Mouse (Mus musculus) neural tube, embryonic 13.5 days (tissue): ENCODE data around the gene Gm10401. TPM values are rescaled to one million over a fixed set of nuclear protein-coding genes. Genes with fewer than 3 reads are reported as not detected.
"Not testable (repeated sequence)": the region's sequence is repeated elsewhere in the genome, so short reads cannot be mapped to it uniquely, and the experiment has no call there.

Source experiments
- ATAC-seq: fragments of 200-750 bp; cut with Nextera tagmentation; 2 replicates; pipeline ENCODE4 v1.8.0; 2017; ENCODE audit warnings: low read depth, mild to moderate bottlenecking, moderate TSS enrichment, moderate library complexity
- H3K27ac ChIP-seq: fragments of 300-500 bp; sonication (generic); replicated peaks from 2 replicates; pipeline ENCODE4 v1.5.1; 2015; ENCODE audit warnings: moderate library complexity, mild to moderate bottlenecking, inconsistent platforms
- H3K27me3 ChIP-seq: fragments of 300-500 bp; sonication (generic); 2 replicates; pipeline ENCODE4 v1.6.1; 2015; ENCODE audit warnings: mild to moderate bottlenecking, inconsistent platforms
- H3K36me3 ChIP-seq: fragments of 300-500 bp; sonication (generic); 2 replicates; pipeline ENCODE4 v1.6.1; 2015; ENCODE audit warnings: mild to moderate bottlenecking, inconsistent platforms
- H3K4me1 ChIP-seq: fragments of 300-500 bp; sonication (generic); replicated peaks from 2 replicates; pipeline ENCODE4 v1.6.1; 2015; ENCODE audit warnings: inconsistent platforms
- H3K4me2 ChIP-seq: fragments of 300-500 bp; sonication (generic); 2 replicates; pipeline ENCODE4 v1.6.1; 2015; ENCODE audit warnings: inconsistent platforms, mild to moderate bottlenecking, moderate library complexity
- H3K4me3 ChIP-seq: fragments of 300-500 bp; sonication (generic); 2 replicates; pipeline ENCODE4 v1.5.1; 2015; ENCODE audit warnings: mild to moderate bottlenecking, inconsistent platforms
- H3K9ac ChIP-seq: fragments of 300-500 bp; sonication (generic); 2 replicates; pipeline ENCODE4 v1.6.1; 2015; ENCODE audit warnings: moderate library complexity, mild to moderate bottlenecking, inconsistent platforms
- H3K9me3 ChIP-seq: fragments of 300-500 bp; sonication (generic); 2 replicates; pipeline ENCODE4 v1.6.1; 2016; ENCODE audit warnings: inconsistent platforms
- WGBS: fragments of 180-500 bp; shearing (Covaris S2); methylation state at CpG from one replicate; pipeline ENCODE4 v1.1.7; 2015; 5-methylcytosine and 5-hydroxymethylcytosine counted together
- polyA plus RNA-seq: library from polyadenylated mRNA; unstranded; fragments of >200 nt; fragmentation: Nextera tagmentation; extraction: Ambion mirVana; gene quantifications from 2 replicates; pipeline ENCODE4 v1.2.1, GENCODE M21; 2015

Gm10401 gene
- polyA plus RNA-seq, 1 experiment from 2014 or later, result 32.8 TPM

- WGBS, result 87% methylated on average over 5 of the region's 5 CpGs
These were observed 16.5 kb downstream of the Gm10401 start for GRCm38 (mm10) chr5:115081636-115082035.

GRCm38 (mm10) chr5:115076144-115076901, 21.8 kb downstream of the Gm10401 start:
- no peak for ATAC-seq
- 59% methylated on average over 5 of the region's 5 CpGs for WGBS
- Histone ChIP-seq H3K36me3 (peaks cover 20% of the 10 kb centered on the region), H3K9ac (no peak overlapping the region), H3K4me1 (peaks cover 14% of the 10 kb centered on the region), H3K4me2 (no peak overlapping the region), H3K27ac (no peak overlapping the region), H3K4me3 (no peak overlapping the region), H3K27me3 (no peaks in the 10 kb centered on the region), H3K9me3 (no peaks in the 10 kb centered on the region)

More at GRCm38 (mm10) chr5:115081636-115082035, 16.5 kb downstream of the Gm10401 start:
- H3K4me1 ChIP-seq, result no peaks in the 10 kb centered on the region
- no peak overlapping the region for H3K4me3 ChIP-seq
- no peak for ATAC-seq
- H3K27ac ChIP-seq, result no peak overlapping the region
- H3K9me3 ChIP-seq, result no peaks in the 10 kb centered on the region
- peaks cover 38% of the 10 kb centered on the region for H3K36me3 ChIP-seq
- H3K27me3 ChIP-seq, result no peaks in the 10 kb centered on the region
- H3K4me2 ChIP-seq, result no peak overlapping the region
- no peak overlapping the region for H3K9ac ChIP-seq

- 84% methylated on average over 4 of the region's 4 CpGs for WGBS
- no peak overlapping the region for H3K4me3 ChIP-seq
- peaks cover 17% of the 10 kb centered on the region for H3K4me1 ChIP-seq
- no peak overlapping the region for H3K4me2 ChIP-seq
- H3K9me3 ChIP-seq, result no peaks in the 10 kb centered on the region
- H3K27ac ChIP-seq, result no peak overlapping the region
- no peak overlapping the region for H3K9ac ChIP-seq
- no peak for ATAC-seq
- H3K36me3 ChIP-seq, result peaks cover 20% of the 10 kb centered on the region
- H3K27me3 ChIP-seq, result no peaks in the 10 kb centered on the region
These were observed 23.3 kb downstream of the Gm10401 start for GRCm38 (mm10) chr5:115074749-115075148.

GRCm38 (mm10) chr5:115073306-115073705, 24.8 kb downstream of the Gm10401 start:
- not testable (repeated sequence) for H3K27me3 ChIP-seq, H3K4me3 ChIP-seq, H3K27ac ChIP-seq, H3K9me3 ChIP-seq, ATAC-seq, H3K4me2 ChIP-seq, H3K9ac ChIP-seq
- 12% methylated on average over 8 of the region's 8 CpGs for WGBS
- H3K4me1 ChIP-seq, result peaks cover 17% of the 10 kb centered on the region
- H3K36me3 ChIP-seq, result peaks cover 20% of the 10 kb centered on the region

GRCm38 (mm10) chr5:115072143-115072542, 26.0 kb downstream of the Gm10401 start:
- H3K9me3 ChIP-seq, result no peaks in the 10 kb centered on the region
- H3K4me3 ChIP-seq, result no peak overlapping the region
- H3K9ac ChIP-seq, result no peak overlapping the region
- H3K27me3 ChIP-seq, result no peaks in the 10 kb centered on the region
- peaks cover 20% of the 10 kb centered on the region for H3K36me3 ChIP-seq
- ATAC-seq, result no peak
- no peak overlapping the region for H3K4me2 ChIP-seq
- H3K4me1 ChIP-seq, result peaks cover 17% of the 10 kb centered on the region
- H3K27ac ChIP-seq, result no peak overlapping the region
- WGBS, result 95% methylated on average over 7 of the region's 7 CpGs

- ATAC-seq, result no peak
- no peak overlapping the region for H3K27ac ChIP-seq
- no peak overlapping the region for H3K9ac ChIP-seq
- peaks cover 17% of the 10 kb centered on the region for H3K4me1 ChIP-seq
- 91% methylated on average over 11 of the region's 11 CpGs for WGBS
- H3K36me3 ChIP-seq, result peaks cover 17% of the 10 kb centered on the region
- H3K9me3 ChIP-seq, result no peaks in the 10 kb centered on the region
- H3K4me3 ChIP-seq, result no peak overlapping the region
- no peaks in the 10 kb centered on the region for H3K27me3 ChIP-seq
- no peak overlapping the region for H3K4me2 ChIP-seq
These were observed 26.8 kb downstream of the Gm10401 start for GRCm38 (mm10) chr5:115071096-115071901.

- Histone ChIP-seq H3K27me3 (no peaks in the 10 kb centered on the region), H3K4me1 (peaks cover 17% of the 10 kb centered on the region), H3K4me3 (no peak overlapping the region), H3K36me3 (peaks cover 9% of the 10 kb centered on the region), H3K9me3 (no peaks in the 10 kb centered on the region), H3K4me2 (no peak overlapping the region), H3K27ac (no peak overlapping the region), H3K9ac (no peak overlapping the region)
- WGBS, result 98% methylated on average over 2 of the region's 2 CpGs
- ATAC-seq, result no peak
These were observed 27.6 kb downstream of the Gm10401 start for GRCm38 (mm10) chr5:115070457-115070856.

GRCm38 (mm10) chr5:115069611-115070010, 28.5 kb downstream of the Gm10401 start:
- Histone ChIP-seq H3K4me3 (no peak overlapping the region), H3K9me3 (no peaks in the 10 kb centered on the region), H3K4me2 (no peak overlapping the region), H3K9ac (no peak overlapping the region), H3K4me1 (peaks cover 17% of the 10 kb centered on the region), H3K27me3 (no peaks in the 10 kb centered on the region), H3K27ac (no peak overlapping the region), H3K36me3 (peaks cover under 1% of the 10 kb centered on the region; the same call in 1 of the 2 replicates)
- ATAC-seq, result no peak
- WGBS, result 86% methylated on average over 3 of the region's 3 CpGs

GRCm38 (mm10) chr5:115068671-115069421, 29.2 kb downstream of the Gm10401 start:
- Histone ChIP-seq H3K27me3 (no peaks in the 10 kb centered on the region), H3K4me1 (peaks cover 17% of the 10 kb centered on the region), H3K27ac (no peak overlapping the region), H3K36me3 (no peaks in the 10 kb centered on the region), H3K4me3 (no peak overlapping the region), H3K9ac (no peak overlapping the region), H3K4me2 (no peak overlapping the region), H3K9me3 (no peaks in the 10 kb centered on the region)
- 94% methylated on average over 11 of the region's 11 CpGs for WGBS
- no peak for ATAC-seq

GRCm38 (mm10) chr5:115066245-115066644, 31.9 kb downstream of the Gm10401 start:
- ATAC-seq, result no peak
- Histone ChIP-seq H3K4me3 (no peak overlapping the region), H3K4me1 (peaks cover 3% of the 10 kb centered on the region), H3K9ac (no peak overlapping the region), H3K36me3 (peaks cover 10% of the 10 kb centered on the region; the same call in 1 of the 2 replicates), H3K27me3 (no peaks in the 10 kb centered on the region), H3K27ac (no peak overlapping the region), H3K9me3 (no peaks in the 10 kb centered on the region), H3K4me2 (no peak overlapping the region)
- WGBS, result 87% methylated on average over 4 of the region's 4 CpGs

GRCm38 (mm10) chr5:115063391-115063790, 34.7 kb downstream of the Gm10401 start:
- WGBS, result 89% methylated on average over 7 of the region's 7 CpGs
- H3K36me3 ChIP-seq, result peaks cover 10% of the 10 kb centered on the region; the same call in 1 of the 2 replicates
- no peak overlapping the region for H3K9ac ChIP-seq
- no peak overlapping the region for H3K4me3 ChIP-seq
- no peaks in the 10 kb centered on the region for H3K9me3 ChIP-seq
- no peak overlapping the region for H3K27ac ChIP-seq
- H3K4me1 ChIP-seq, result no peaks in the 10 kb centered on the region; the same call in 1 of the 2 replicates
- no peaks in the 10 kb centered on the region for H3K27me3 ChIP-seq
- ATAC-seq, result no peak
- no peak overlapping the region for H3K4me2 ChIP-seq

- WGBS, result 63% methylated on average over 1 of the region's 1 CpGs
- no peak for ATAC-seq
- H3K9me3 ChIP-seq, result no peaks in the 10 kb centered on the region
- no peak overlapping the region for H3K9ac ChIP-seq
- no peak overlapping the region for H3K4me3 ChIP-seq
- no peaks in the 10 kb centered on the region; the same call in 1 of the 2 replicates for H3K4me1 ChIP-seq
- peaks cover 10% of the 10 kb centered on the region; the same call in 1 of the 2 replicates for H3K36me3 ChIP-seq
- no peak overlapping the region for H3K4me2 ChIP-seq
- no peak overlapping the region for H3K27ac ChIP-seq
- H3K27me3 ChIP-seq, result no peaks in the 10 kb centered on the region
These were observed 35.5 kb downstream of the Gm10401 start for GRCm38 (mm10) chr5:115062566-115062965.
